Comparison of ENCODE assay signal across 12 mouse cellular contexts in the genomic region with DNA sequence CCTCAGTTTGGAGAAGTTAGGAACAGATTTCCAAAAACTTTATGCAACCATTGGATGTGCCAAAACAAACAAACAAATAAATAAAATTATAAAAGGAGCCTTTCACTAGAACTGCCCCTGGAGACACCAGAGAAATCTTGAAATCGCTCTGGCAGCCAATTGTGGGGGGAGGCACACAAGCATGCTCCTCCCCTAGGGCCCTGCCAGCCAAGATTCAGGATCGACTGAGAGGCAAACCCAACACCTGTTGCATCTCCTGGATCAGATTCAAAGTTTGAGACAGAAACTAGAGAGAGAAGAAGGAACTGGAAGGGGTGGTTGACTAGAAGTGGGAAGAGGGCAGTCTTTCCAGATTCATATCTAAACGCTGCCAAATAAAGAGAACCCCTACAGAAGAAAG. TPM values are rescaled to one million over a fixed set of nuclear protein-coding genes. Genes with fewer than 3 reads are reported as not detected.
"Had no signal": no experiment of that assay in that cellular context is flagged by ENCODE, and none has a peak within 500 bp of the region (broad histone marks: within the 10 kb centered on the region; RNA-seq: fewer than 3 reads in every experiment).

No protein-coding gene starts in this region.

- ATAC-seq: midbrain, embryonic 16.5 days had no signal

- H3K4me1 ChIP-seq: midbrain, embryonic 12.5 days had no signal

- H3K36me3 ChIP-seq: limb, embryonic 13.5 days; liver, embryonic 15.5 days; midbrain, embryonic 12.5 days had no signal

- DNase-seq: kidney, adult 8-10 months; kidney, postnatal 25 days; layer of hippocampus, adult 9-11 months; layer of hippocampus, postnatal 36 days; lung, embryonic 14.5 days; right cerebral cortex, postnatal 14 days had no signal

- H3K4me2 ChIP-seq: limb, embryonic 13.5 days; liver, embryonic 11.5 days; liver, embryonic 15.5 days; lung, embryonic 14.5 days; midbrain, embryonic 12.5 days had no signal

- H3K9ac ChIP-seq: limb, embryonic 13.5 days; liver, embryonic 15.5 days; lung, embryonic 14.5 days; midbrain, embryonic 12.5 days had no signal

- H3K27me3 ChIP-seq: limb, embryonic 13.5 days; liver, embryonic 15.5 days; midbrain, embryonic 12.5 days had no signal

- H3K9me3 ChIP-seq: limb, embryonic 13.5 days; liver, embryonic 15.5 days; midbrain, embryonic 12.5 days had no signal

- H3K4me3 ChIP-seq: limb, embryonic 13.5 days; liver, embryonic 15.5 days; midbrain, embryonic 12.5 days had no signal

- H3K27ac ChIP-seq: limb, embryonic 13.5 days; liver, embryonic 15.5 days; midbrain, embryonic 12.5 days had no signal

RNA-seq across cellular contexts. Expression of a gene that starts 27.3 kb away (rescaled TPM):
- total RNA-seq: layer of hippocampus, postnatal 36 days; left cerebral cortex, postnatal 25 days had no signal
